Mouse (Mus musculus) urinary bladder, postnatal 36 days (tissue): ENCODE measurements at regions not wholly inside any gene's neighbourhood (a gene's known extent, or its start where the extent isn't known, plus 50 kb on each side); places are given as distances from the start of the nearest gene placed in this dataset.

ENCODE experiments used
- DNase-seq, 2 experiments: peaks; one replicate each; pipeline ENCODE4 v3.0.0; 2022; ENCODE audit warnings: low spot score in 2 of 2, mixed read lengths in 1 of 2

DNA sequence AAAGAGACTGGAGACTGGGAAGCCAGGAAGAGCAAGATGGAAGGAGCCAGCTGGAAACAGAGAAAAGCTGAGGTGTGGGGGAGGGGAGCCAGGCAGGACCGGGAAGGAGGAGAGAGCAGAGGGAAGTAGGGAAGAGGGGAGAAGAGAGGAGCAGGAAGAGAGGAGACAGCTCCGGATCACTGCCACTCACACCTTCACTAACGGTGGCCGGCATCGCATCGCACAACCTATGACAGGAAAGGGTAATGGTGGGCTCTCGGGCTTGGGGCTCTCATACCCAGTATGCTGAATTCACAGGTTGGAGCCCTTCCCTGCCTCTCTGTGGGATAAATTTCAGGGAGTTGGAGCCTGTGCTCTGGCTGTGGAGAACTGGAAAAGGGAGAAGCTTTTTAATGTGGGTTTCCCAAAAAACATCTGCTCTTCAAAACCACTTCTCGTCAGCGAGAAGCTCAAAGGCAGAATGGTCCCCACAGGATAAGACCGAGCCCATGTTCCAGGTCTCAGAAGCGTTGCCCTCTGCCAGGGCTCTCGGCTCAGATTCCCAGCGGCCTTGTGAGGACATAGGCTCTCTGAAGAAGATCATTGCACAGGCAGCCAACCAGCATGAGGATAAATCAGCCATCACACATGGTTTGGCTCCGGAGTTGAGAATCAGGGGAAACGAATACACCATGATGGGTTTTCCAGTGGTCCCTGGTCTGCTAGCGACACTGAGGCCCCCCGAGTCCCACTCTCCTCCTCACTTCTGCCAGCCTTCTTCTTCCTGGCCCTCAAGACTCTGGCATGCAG is 53.8 kb upstream of the Coro2b start:
- no peak for DNase-seq

DNA sequence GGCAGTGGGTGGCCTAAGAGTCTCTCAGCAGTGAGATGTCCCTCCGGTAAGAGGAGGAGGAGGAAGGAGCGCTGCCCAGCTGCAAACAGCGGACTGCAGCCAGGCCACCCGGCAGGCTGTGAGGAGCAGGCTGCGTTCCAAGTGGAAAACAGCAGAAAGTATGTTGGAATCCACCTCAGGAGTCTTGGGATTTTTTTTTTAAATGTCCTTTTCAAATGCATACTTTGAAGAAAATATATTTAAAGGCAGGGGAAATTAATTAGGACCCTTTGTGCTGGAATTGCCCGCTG is 54.3 kb upstream of the Coro2b start:
- no peak for DNase-seq

DNA sequence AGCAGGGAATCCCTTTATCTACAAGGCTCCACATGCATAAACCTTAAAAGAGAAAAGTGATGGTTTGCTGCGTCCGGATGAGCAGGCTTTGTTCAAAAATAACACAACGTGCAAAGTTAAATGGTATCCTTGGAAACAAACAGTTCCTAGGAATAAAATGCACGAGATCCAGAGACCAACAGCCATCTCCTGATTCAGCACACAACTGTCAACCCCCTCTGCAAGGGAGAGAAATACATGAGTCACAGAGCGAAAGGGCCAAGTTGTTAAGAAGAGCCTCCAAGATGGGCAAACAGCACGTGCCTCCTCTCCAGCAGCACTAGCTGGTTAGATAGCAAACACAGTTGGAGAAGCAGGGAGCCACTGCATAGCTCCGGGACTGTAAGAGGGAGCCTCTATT is 61.2 kb upstream of the Coro2b start:
- DNase-seq = no peak

DNA sequence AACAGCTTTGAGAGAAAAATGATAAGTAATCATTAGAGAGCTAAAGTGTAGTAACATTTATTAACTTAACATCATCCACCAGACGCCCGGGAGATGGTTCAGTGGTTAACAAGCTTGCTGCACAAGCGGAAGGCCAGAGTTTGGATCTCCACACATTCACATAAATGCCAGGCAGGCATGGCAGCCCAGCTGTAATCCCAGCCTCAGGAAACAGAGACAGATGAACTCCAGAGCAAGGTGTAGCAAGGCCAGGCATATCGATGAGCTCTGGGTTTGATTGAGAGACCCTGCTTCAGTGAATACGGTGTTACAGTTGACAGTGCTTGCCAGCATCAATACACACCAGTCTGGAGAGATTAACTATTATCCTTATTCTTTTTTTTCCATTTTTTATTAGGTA is 62.1 kb upstream of the Coro2b start:
- DNase-seq = no peak

DNA sequence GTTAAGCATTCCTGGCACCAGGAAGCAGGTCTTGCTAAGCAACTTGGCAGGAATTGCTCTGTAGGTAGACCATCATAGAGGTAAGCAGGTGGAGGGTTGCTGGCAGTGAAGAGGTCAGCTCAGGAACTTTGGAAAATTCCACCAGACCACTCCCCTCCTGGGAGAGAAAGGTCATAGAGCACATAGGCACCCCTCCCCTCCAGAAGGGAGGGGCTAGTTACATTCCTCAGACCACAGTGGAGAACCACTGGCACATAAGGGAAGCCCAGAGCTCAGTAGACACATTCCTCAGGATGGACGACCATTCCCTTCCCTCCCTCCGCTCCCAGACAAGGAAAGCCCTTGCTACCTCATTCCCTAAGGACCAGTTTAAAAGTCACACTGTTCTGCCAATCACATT is 67.1 kb upstream of the Itga11 start:
- no peak for DNase-seq

- DNase-seq = no peak
These were observed 66.2 kb upstream of the Itga11 start for GRCm38 (mm10) chr9:62611452-62611851.

DNA sequence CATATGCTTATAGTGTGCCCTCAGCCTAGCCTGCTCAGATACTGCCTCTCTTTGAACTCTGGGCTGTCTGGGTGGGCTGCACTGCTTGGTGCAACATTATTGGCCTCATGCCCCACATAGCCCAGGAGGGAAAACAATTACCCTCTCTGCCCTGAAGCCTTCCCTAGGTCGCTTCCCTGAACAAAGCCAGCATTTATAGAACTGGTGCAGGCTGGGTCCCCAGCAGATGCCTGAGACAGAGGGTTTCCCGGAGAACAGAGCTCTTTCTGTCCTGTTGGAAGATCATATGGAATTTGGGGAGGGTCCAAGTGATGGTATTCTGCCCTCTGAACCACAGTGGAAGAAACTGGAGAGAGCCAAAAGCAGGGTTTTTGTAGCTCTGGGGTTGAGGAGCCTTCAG is 64.6 kb upstream of the Itga11 start:
- DNase-seq = no peak

DNA sequence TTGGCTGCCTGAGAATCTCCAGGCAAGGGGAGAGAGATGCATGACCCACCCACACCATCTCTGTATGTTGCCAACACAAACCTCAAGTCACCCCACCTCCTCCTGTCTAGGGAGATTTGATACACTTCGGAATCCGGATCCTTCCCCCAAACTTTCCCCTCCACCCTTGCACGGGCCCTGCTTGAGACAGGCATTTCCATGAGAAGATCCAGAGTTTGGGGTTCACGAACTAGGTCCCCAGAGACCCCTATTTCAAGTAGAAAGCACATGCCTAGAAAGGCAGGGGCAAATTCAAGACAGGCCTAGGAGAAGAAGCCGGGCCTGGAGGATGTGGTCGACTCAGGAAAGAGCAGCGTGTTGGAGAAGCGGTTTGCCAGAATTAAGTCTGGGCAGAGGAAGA is 63.8 kb upstream of the Itga11 start:
- DNase-seq = no peak

GRCm38 (mm10) chr9:62614950-62615349 is 62.7 kb upstream of the Itga11 start:
- no peak for DNase-seq

DNA sequence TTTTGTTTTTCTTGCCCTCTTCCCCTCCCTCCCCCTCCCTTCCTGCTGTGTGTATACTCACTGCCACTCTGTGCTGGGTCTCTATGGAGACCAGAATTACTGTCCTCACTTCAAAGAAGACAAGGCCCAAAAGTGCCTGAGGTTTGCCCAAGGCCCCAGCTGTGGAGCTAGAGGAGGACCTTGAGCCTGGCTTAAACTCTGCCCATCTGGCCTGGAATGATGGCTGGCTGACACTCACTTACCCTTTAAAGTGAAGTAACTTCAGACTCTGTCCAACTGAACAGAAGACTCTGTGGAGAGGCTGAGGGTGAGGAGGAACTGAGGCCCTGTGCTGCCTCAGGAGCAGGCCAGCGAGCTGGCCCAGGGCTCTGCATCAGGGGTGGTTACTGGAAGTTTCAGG is 61.8 kb upstream of the Itga11 start:
- no peak for DNase-seq

DNA sequence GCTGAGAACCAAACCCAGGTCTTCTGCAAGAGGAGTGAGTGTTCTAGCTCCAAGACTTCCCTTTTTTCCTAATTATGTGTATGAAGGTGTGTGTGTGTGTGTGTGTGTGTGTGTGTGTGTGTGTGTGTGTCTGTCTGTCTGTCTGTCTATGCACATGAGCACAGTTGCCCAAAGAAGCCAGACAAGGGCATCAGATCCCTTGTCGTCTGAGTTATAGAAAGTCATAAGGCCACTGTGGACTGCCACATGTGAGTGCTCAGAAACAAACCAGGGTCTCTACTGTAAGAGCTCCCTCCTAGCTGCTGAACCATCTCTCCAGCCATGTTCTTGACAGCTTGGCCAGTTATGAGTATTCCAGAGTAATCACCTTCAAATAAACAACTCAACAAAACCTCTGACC is 58.6 kb upstream of the Itga11 start:
- no peak for DNase-seq

DNA sequence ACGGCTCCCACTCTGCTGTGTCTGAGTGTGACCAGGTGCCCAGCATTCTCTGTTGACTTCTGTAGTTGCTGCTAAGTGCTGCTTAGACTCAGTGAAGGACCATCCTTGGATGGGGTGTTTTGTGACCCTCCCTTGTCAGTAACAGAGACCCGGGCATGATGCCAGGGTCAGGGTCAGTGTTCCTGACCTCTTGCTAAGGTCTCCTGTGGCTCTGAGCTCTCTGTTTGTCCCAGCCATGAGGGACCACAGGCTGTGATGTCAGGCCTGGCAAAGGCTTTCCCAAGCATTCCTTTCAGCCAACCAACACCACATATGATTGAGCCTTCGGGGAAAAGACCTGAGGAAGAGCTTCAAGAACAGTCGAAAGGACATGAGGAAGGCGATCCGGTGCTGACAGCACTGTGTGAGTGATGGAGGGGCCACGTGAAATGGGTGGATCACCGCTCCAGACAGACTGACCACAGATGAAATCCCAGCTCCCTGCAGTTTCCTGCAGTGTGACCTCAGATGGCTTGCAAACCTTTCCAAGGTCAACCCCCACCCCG is 56.7 kb upstream of the Itga11 start:
- DNase-seq = no peak

DNA sequence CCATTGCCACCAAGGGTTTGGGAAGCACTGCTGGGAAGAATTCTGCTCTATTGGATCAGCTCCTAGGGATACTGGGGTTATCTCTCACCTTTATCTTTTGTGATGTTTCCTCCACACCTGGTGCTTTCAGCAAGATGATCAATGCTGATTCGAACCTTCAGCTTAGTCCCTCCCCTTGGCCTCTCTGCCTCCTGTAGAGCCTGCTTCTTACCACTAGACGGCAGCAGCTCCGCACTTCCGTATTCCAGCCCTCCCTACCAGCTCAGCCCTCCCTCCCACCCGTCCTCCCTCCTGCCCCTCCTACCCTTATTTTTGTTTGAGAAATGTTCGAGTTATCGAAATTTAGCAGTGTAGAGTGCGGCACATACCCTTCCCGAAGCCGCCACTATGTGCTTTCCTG is 55.5 kb upstream of the Itga11 start:
- DNase-seq = no peak

GRCm38 (mm10) chr9:62624562-62625044 is 53.0 kb upstream of the Itga11 start:
- no peak for DNase-seq

DNA sequence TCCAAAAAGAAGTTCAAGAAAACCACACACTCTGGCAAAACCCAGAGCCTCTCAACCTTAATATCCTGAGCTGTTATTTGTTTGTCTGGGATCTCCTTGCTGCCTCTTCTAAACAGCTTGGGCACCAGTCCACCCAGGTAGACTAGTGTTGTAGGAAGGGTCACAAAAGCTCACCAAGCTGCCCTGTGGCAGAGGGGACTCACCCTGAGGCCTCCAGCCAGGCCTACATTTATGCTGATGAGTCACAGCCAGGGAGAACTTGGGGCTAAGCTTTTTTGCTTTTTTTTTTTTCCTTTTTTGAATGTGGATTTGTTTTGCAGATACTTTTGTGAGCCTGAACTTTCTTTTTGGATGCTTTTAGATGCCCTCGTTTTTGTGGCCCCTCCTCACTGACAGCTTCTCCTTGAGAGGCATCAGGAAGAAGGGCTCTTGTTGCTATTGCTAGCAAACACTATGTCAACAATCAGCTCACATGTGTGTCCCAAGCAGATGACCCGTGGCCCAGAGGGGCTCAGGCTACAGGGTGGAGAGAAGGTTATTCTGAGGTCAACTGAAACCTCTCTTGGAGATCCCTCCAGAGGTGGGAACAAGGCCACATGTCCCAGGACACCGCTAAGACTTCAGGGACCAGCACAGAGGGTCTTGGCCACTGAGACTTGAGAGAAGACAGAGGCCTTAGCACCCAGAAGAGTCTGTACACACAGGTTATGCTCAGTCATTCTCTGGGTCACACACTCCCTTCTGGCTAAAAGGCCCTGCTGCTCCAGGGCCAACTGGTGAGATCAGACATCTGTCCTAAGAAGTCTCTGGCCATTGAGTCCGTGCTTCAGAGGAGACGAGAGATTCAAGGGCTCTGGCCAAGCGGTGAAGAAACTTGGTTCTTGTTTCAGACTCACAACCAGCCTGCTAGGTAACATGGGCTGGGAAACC is 50.3 kb upstream of the Itga11 start:
- peak; percentile 39 to 54 for DNase-seq
